Mouse (Mus musculus) midbrain, embryonic 16.5 days (tissue): Measurements from ENCODE around the gene Plekhg4. TPM values are rescaled to one million over a fixed set of nuclear protein-coding genes. Genes with fewer than 3 reads are reported as not detected.
A peak's percentile ranks its signal among the peaks of the same experiment; 100 is the strongest.

Source experiments
- ATAC-seq: fragments of 200-750 bp; cut with Nextera tagmentation; 2 replicates; pipeline ENCODE4 v1.8.0; 2017; ENCODE audit warnings: moderate TSS enrichment
- H3K27ac ChIP-seq: fragments of 300-500 bp; sonication (generic); 2 replicates; pipeline ENCODE4 v1.5.1; 2014; ENCODE audit warnings: mild to moderate bottlenecking, low read length, mixed read lengths
- H3K27me3 ChIP-seq: fragments of 300-500 bp; sonication (generic); 2 replicates; pipeline ENCODE4 v1.6.1; 2014; ENCODE audit warnings: low read depth, low read length, mixed read lengths; ENCODE audit not compliant: control insufficient read depth, insufficient read depth
- H3K36me3 ChIP-seq: fragments of 300-500 bp; sonication (generic); 2 replicates; pipeline ENCODE4 v1.6.1; 2014; ENCODE audit warnings: mild to moderate bottlenecking, low read length, moderate library complexity, mixed read lengths; ENCODE audit not compliant: control insufficient read depth, insufficient read depth
- H3K4me1 ChIP-seq: fragments of 300-500 bp; sonication (generic); 2 replicates; pipeline ENCODE4 v1.6.1; 2014; ENCODE audit warnings: mild to moderate bottlenecking, low read length, mixed read lengths; ENCODE audit not compliant: control insufficient read depth, insufficient read depth
- H3K4me2 ChIP-seq: fragments of 300-500 bp; sonication (generic); 2 replicates; pipeline ENCODE4 v1.6.1; 2014; ENCODE audit warnings: mild to moderate bottlenecking, low read length, mixed read lengths
- H3K4me3 ChIP-seq: fragments of 300-500 bp; sonication (generic); 2 replicates; pipeline ENCODE4 v1.5.1; 2014; ENCODE audit warnings: low read depth, mild to moderate bottlenecking, low read length, moderate library complexity, mixed read lengths
- H3K9ac ChIP-seq: fragments of 300-500 bp; sonication (generic); 2 replicates; pipeline ENCODE4 v1.6.1; 2014; ENCODE audit warnings: low read depth, low read length, mixed read lengths
- H3K9me3 ChIP-seq: fragments of 300-500 bp; sonication (generic); replicated peaks from 2 replicates; pipeline ENCODE4 v1.6.1; 2014; ENCODE audit warnings: mild to moderate bottlenecking, low read length, mixed read lengths; ENCODE audit not compliant: control insufficient read depth, poor library complexity, severe bottlenecking
- WGBS: fragments of 180-500 bp; shearing (Covaris S2); extraction: QIAGEN DNeasy Blood & Tissue Kit; methylation state at CpG from one replicate; pipeline ENCODE4 v1.1.7; 2014; 5-methylcytosine and 5-hydroxymethylcytosine counted together
- polyA plus RNA-seq: library from polyadenylated mRNA; unstranded; fragments of >200 nt; fragmentation: Nextera tagmentation; extraction: Ambion mirVana; gene quantifications from 2 replicates; pipeline ENCODE4 v1.2.1, GENCODE M21; 2015

The Plekhg4 gene
- polyA plus RNA-seq, 1 experiment from 2014 or later = 2.4 TPM

DNA sequence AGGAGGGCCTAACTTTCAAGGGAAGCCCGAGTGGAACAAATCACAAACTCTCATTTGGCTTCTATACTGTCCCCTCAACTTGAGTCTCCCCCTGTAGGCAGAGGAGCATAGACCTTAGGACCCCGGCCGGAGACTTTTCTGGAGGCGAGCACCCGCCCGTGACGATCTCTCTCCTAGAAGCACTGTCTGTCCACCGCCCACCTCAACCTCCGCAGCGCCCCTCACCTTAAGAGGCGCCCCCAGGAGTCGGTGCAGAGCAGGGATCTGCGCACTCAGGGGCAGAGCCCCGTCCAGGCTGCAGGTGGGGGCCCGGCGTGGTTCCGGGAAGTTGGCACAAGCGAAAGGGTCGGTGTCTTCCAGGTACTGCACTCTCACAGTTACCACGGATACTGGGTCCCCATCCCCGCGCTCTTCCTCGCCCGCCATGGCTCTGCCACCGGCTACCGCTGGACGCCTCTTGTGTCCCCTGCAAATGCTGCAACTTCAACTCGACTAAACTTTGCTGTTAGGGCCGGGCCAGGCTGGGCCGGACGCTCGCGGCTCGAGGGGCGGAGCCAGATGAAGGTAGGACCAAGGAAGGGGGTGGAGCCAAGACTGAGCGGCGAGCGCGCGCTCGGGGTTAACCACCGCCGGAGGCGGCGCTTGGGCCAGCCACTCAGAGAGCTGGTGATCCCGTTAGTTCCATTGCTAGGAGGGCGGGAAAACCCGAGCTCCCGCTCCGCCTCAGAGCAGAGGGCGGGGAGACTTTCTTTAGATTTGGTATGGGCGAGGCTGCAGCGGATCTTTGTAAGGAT, 25.4 kb upstream of the Plekhg4 start, which contains the start of gene Fhod1:
Fhod1 (minus strand) TSS at position 526 of the 794 bp plus-strand sequence.
- Histone ChIP-seq H3K4me1 (peaks cover 14% of the 10 kb centered on the region; the same call in 1 of the 2 replicates), H3K9me3 (no peaks in the 10 kb centered on the region)
- WGBS = under 1% methylated on average over 53 of the region's 53 CpGs

GRCm38 (mm10) chr8:105348450-105349095, 24.5 kb upstream of the Plekhg4 start, which contains the start of gene Slc9a5:
Gene Slc9a5 (plus strand): TSS chr8:105348843.
- Histone ChIP-seq H3K4me1 (peaks cover 14% of the 10 kb centered on the region; the same call in 1 of the 2 replicates), H3K27me3 (peaks cover 12% of the 10 kb centered on the region; the same call in 1 of the 2 replicates), H3K36me3 (no peaks in the 10 kb centered on the region), H3K27ac (peak within 1 kb of the TSS; percentile 81), H3K4me3 (peak within 1 kb of the TSS; percentile 67), H3K9me3 (no peaks in the 10 kb centered on the region), H3K9ac (peak within 1 kb of the TSS; percentile 80), H3K4me2 (peak within 1 kb of the TSS; percentile 93)
- ATAC-seq = peak; percentile 43
- under 1% methylated on average over 34 of the region's 34 CpGs for WGBS

More for the DNA sequence above, 25.4 kb upstream of the Plekhg4 start, which contains the start of gene Fhod1:
- H3K9ac ChIP-seq = peak within 1 kb of the TSS; percentile 80
- H3K36me3 ChIP-seq = no peaks in the 10 kb centered on the region
- H3K27ac ChIP-seq = peak within 1 kb of the TSS; percentile 81
- H3K4me2 ChIP-seq = peak within 1 kb of the TSS; percentile 93
- ATAC-seq = peak; percentile 84
- peak within 1 kb of the TSS; percentile 67 for H3K4me3 ChIP-seq
- peaks cover 12% of the 10 kb centered on the region; the same call in 1 of the 2 replicates for H3K27me3 ChIP-seq

- WGBS = under 1% methylated on average over 31 of the region's 48 CpGs
- no peaks in the 10 kb centered on the region for H3K36me3 ChIP-seq
- H3K4me2 ChIP-seq = peak overlapping the region; percentile 93
- H3K27me3 ChIP-seq = peaks cover 12% of the 10 kb centered on the region; the same call in 1 of the 2 replicates
- peak overlapping the region; percentile 81 for H3K27ac ChIP-seq
- peak overlapping the region; percentile 67 for H3K4me3 ChIP-seq
- peaks cover 14% of the 10 kb centered on the region; the same call in 1 of the 2 replicates for H3K4me1 ChIP-seq
- H3K9me3 ChIP-seq = no peaks in the 10 kb centered on the region
- peak; percentile 50 for ATAC-seq
- H3K9ac ChIP-seq = peak overlapping the region; percentile 80
These were observed 23.8 kb upstream of the Plekhg4 start for GRCm38 (mm10) chr8:105349096-105349771.

GRCm38 (mm10) chr8:105350186-105350585, 22.9 kb upstream of the Plekhg4 start:
- no peak overlapping the region for H3K27ac ChIP-seq
- H3K4me3 ChIP-seq = peak overlapping the region; percentile 67
- no peak for ATAC-seq
- H3K4me2 ChIP-seq = peak overlapping the region; percentile 93
- peaks cover 12% of the 10 kb centered on the region; the same call in 1 of the 2 replicates for H3K27me3 ChIP-seq
- H3K9ac ChIP-seq = peak overlapping the region; percentile 3; the same call in 1 of the 2 replicates
- peaks cover 14% of the 10 kb centered on the region; the same call in 1 of the 2 replicates for H3K4me1 ChIP-seq
- WGBS = 36% methylated on average over 7 of the region's 7 CpGs
- H3K36me3 ChIP-seq = no peaks in the 10 kb centered on the region
- no peaks in the 10 kb centered on the region for H3K9me3 ChIP-seq

GRCm38 (mm10) chr8:105353583-105354135, 19.4 kb upstream of the Plekhg4 start:
- Histone ChIP-seq H3K4me1 (peaks cover 8% of the 10 kb centered on the region; the same call in 1 of the 2 replicates), H3K36me3 (peaks cover 11% of the 10 kb centered on the region; the same call in 1 of the 2 replicates), H3K27me3 (no peaks in the 10 kb centered on the region), H3K9me3 (no peaks in the 10 kb centered on the region), H3K4me2 (no peak overlapping the region), H3K4me3 (no peak overlapping the region), H3K9ac (no peak overlapping the region), H3K27ac (no peak overlapping the region)
- ATAC-seq = no peak
- WGBS = 76% methylated on average over 8 of the region's 8 CpGs

GRCm38 (mm10) chr8:105354549-105354948, 18.5 kb upstream of the Plekhg4 start:
- no peak overlapping the region for H3K4me3 ChIP-seq
- 88% methylated on average over 4 of the region's 4 CpGs for WGBS
- no peak overlapping the region for H3K4me2 ChIP-seq
- peaks cover 11% of the 10 kb centered on the region; the same call in 1 of the 2 replicates for H3K36me3 ChIP-seq
- no peaks in the 10 kb centered on the region for H3K9me3 ChIP-seq
- ATAC-seq = no peak
- no peak overlapping the region for H3K9ac ChIP-seq
- H3K4me1 ChIP-seq = peaks cover 8% of the 10 kb centered on the region; the same call in 1 of the 2 replicates
- no peaks in the 10 kb centered on the region for H3K27me3 ChIP-seq
- no peak overlapping the region for H3K27ac ChIP-seq

DNA sequence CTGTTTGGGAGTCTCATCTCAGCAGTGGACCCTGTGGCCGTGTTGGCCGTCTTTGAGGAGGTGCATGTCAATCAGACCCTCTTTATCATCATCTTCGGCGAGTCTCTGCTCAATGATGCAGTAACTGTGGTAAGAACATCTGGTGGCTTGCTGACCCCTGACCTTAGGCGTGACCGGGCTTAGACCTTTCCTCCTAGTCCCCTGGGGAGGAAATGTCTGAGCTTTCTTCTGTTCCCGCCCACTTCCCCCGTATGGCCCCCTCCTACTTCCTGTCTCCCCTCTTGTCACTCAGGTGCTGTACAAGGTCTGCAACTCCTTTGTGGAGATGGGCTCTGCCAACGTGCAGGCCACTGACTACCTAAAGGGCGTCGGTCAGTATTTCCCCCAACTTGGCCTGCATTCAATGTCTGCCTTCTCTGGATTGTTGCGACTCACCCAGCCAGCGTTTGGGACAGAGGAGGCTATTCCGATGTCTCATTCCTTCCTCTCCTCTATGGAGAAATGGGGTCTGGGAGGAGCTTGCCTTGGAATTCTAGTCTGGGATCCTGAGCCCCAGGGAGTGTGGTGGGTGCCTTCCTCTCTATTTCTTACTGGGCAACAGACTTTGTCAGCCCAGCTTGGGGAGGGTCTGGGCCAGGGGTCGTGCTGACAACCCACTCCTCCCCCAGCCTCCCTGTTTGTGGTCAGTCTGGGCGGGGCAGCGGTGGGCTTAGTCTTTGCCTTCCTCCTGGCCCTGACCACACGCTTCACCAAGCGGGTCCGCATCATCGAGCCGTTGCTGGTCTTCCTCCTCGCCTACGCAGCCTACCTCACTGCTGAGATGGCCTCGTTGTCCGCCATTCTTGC, 17.7 kb upstream of the Plekhg4 start:
- Histone ChIP-seq H3K27ac (no peak overlapping the region), H3K9ac (no peak overlapping the region), H3K4me1 (peaks cover 6% of the 10 kb centered on the region; the same call in 1 of the 2 replicates), H3K4me2 (no peak overlapping the region), H3K4me3 (no peak overlapping the region), H3K9me3 (no peaks in the 10 kb centered on the region), H3K27me3 (no peaks in the 10 kb centered on the region), H3K36me3 (peaks cover 11% of the 10 kb centered on the region; the same call in 1 of the 2 replicates)
- 66% methylated on average over 26 of the region's 26 CpGs for WGBS
- no peak for ATAC-seq
